Mouse (Mus musculus) MEL (cell line): ENCODE results near the gene Thada.

Experiments used
- EP300 ChIP-seq, 2 experiments: IDR thresholded peaks; 2 replicates each; pipeline ENCODE4 v1.6.1; 2011; ENCODE audit warnings: improper control_type of control experiment in 2 of 2, low read length in 2 of 2, low read depth in 1 of 2, mild to moderate bottlenecking in 1 of 2
- POLR2A ChIP-seq, 2 experiments: IDR thresholded peaks; 2 replicates each; pipeline ENCODE4 v1.6.1; 2011 to 2012; ENCODE audit warnings: low read length in 2 of 2, mild to moderate bottlenecking in 2 of 2, control low read depth in 1 of 2, improper control_type of control experiment in 1 of 2, low read depth in 1 of 2, moderate library complexity in 1 of 2; ENCODE audit not compliant: control insufficient read depth in 1 of 2, insufficient read depth in 1 of 2, poor library complexity in 1 of 2

GRCm38 (mm10) chr17:84191946-84192345 lies 274.1 kb downstream of the Thada start:
- TF ChIP-seq EP300 (IDR thresholded peaks at IDR 0.05; ENCODE audit: low read depth in 1 of 2, low read length in 2 of 2) = no peak
- TF ChIP-seq POLR2A (IDR thresholded peaks at IDR 0.05; ENCODE audit: control insufficient read depth in 1 of 2, insufficient read depth in 1 of 2, low read depth in 1 of 2, low read length in 2 of 2, poor library complexity in 1 of 2) = no peak
